Mouse (Mus musculus) stomach, embryonic 14.5 days (tissue): ENCODE data around the gene Tox3. TPM values are rescaled to one million over a fixed set of nuclear protein-coding genes. Genes with fewer than 3 reads are reported as not detected.

Experiments used
- ATAC-seq: fragments of 200-750 bp; cut with Nextera tagmentation; 2 replicates; pipeline ENCODE4 v1.8.0; 2017; ENCODE audit warnings: low read depth, moderate TSS enrichment; ENCODE audit not compliant: insufficient number of reproducible peaks, insufficient read depth, low FRiP score
- H3K27ac ChIP-seq: fragments of 300-500 bp; sonication (generic); 2 replicates; pipeline ENCODE4 v1.5.1; 2014; ENCODE audit warnings: mild to moderate bottlenecking, low read length, moderate library complexity, mixed read lengths
- H3K27me3 ChIP-seq: fragments of 300-500 bp; sonication (generic); 2 replicates; pipeline ENCODE4 v1.6.1; 2014; ENCODE audit warnings: low read length, control low read depth, mixed read lengths; ENCODE audit not compliant: control insufficient read depth, insufficient read depth
- H3K36me3 ChIP-seq: fragments of 300-500 bp; sonication (generic); 2 replicates; pipeline ENCODE4 v1.6.1; 2014; ENCODE audit warnings: mild to moderate bottlenecking, control low read depth, low read length, moderate library complexity, mixed read lengths; ENCODE audit not compliant: control insufficient read depth, insufficient read depth
- H3K4me1 ChIP-seq: fragments of 300-500 bp; sonication (generic); 2 replicates; pipeline ENCODE4 v1.6.1; 2014; ENCODE audit warnings: low read length, control low read depth, mixed read lengths; ENCODE audit not compliant: control insufficient read depth, insufficient read depth
- H3K4me2 ChIP-seq: fragments of 300-500 bp; sonication (generic); replicated peaks from 2 replicates; pipeline ENCODE4 v1.6.1; 2014; ENCODE audit warnings: low read depth, low read length, control low read depth
- H3K4me3 ChIP-seq: fragments of 300-500 bp; sonication (generic); 2 replicates; pipeline ENCODE4 v1.5.1; 2014; ENCODE audit warnings: low read depth, low read length, control low read depth
- H3K9ac ChIP-seq: fragments of 300-500 bp; sonication (generic); replicated peaks from 2 replicates; pipeline ENCODE4 v1.6.1; 2014; ENCODE audit warnings: low read depth, mild to moderate bottlenecking, control low read depth, low read length, moderate library complexity, mixed read lengths
- H3K9me3 ChIP-seq: fragments of 300-500 bp; sonication (generic); 2 replicates; pipeline ENCODE4 v1.6.1; 2016; ENCODE audit warnings: low read depth, low read length, control low read depth; ENCODE audit not compliant: control insufficient read depth
- WGBS: fragments of 180-500 bp; shearing (Covaris S2); extraction: QIAGEN DNeasy Blood & Tissue Kit; methylation state at CpG from one replicate; pipeline ENCODE4 v1.1.7; 2014; 5-methylcytosine and 5-hydroxymethylcytosine counted together
- polyA plus RNA-seq: library from polyadenylated mRNA; unstranded; fragments of >200 nt; fragmentation: Nextera tagmentation; extraction: Ambion mirVana; gene quantifications from 2 replicates; pipeline ENCODE4 v1.2.1, GENCODE M21; 2014

Tox3 gene
- polyA plus RNA-seq, 1 experiment from 2014 or later = 11.2 TPM

GRCm38 (mm10) chr8:90302951-90303350, 45.2 kb downstream of the Tox3 start:
- Histone ChIP-seq H3K27me3 (no peaks in the 10 kb centered on the region), H3K9me3 (peaks cover 4% of the 10 kb centered on the region; the same call in 1 of the 2 replicates), H3K27ac (peak overlapping the region; percentile 85), H3K9ac (no peak overlapping the region), H3K36me3 (no peaks in the 10 kb centered on the region), H3K4me3 (no peak overlapping the region), H3K4me1 (peaks cover 6% of the 10 kb centered on the region), H3K4me2 (peak overlapping the region; percentile 17)
- ATAC-seq = peak; percentile 51; the same call in 1 of the 2 replicates
- WGBS = 33% methylated on average over 12 of the region's 12 CpGs

GRCm38 (mm10) chr8:90302252-90302651, 45.9 kb downstream of the Tox3 start:
- no peak overlapping the region for H3K9ac ChIP-seq
- peaks cover 6% of the 10 kb centered on the region for H3K4me1 ChIP-seq
- H3K4me3 ChIP-seq = no peak overlapping the region
- no peaks in the 10 kb centered on the region for H3K36me3 ChIP-seq
- 28% methylated on average over 5 of the region's 5 CpGs for WGBS
- H3K9me3 ChIP-seq = peaks cover 4% of the 10 kb centered on the region; the same call in 1 of the 2 replicates
- peak overlapping the region; percentile 17 for H3K4me2 ChIP-seq
- peak overlapping the region; percentile 85 for H3K27ac ChIP-seq
- ATAC-seq = peak; percentile 94
- H3K27me3 ChIP-seq = no peaks in the 10 kb centered on the region

GRCm38 (mm10) chr8:90301543-90301942, 46.6 kb downstream of the Tox3 start:
- Histone ChIP-seq H3K4me2 (no peak overlapping the region), H3K9ac (no peak overlapping the region), H3K4me3 (no peak overlapping the region), H3K27ac (peak overlapping the region; percentile 75), H3K9me3 (peaks cover under 1% of the 10 kb centered on the region; the same call in 1 of the 2 replicates), H3K4me1 (peaks cover 6% of the 10 kb centered on the region), H3K36me3 (no peaks in the 10 kb centered on the region), H3K27me3 (no peaks in the 10 kb centered on the region)
- no peak for ATAC-seq
- WGBS = 27% methylated on average over 5 of the region's 5 CpGs

- Histone ChIP-seq H3K4me2 (no peak overlapping the region), H3K9me3 (no peaks in the 10 kb centered on the region), H3K9ac (no peak overlapping the region)
Measured at GRCm38 (mm10) chr8:90300973-90301372, 47.2 kb downstream of the Tox3 start.

GRCm38 (mm10) chr8:90294061-90294460, 54.1 kb downstream of the Tox3 start:
- H3K27ac ChIP-seq = no peak overlapping the region
- no peak overlapping the region for H3K4me2 ChIP-seq
- ATAC-seq = no peak
- no peaks in the 10 kb centered on the region for H3K9me3 ChIP-seq
- no peak overlapping the region for H3K9ac ChIP-seq
- no peaks in the 10 kb centered on the region for H3K27me3 ChIP-seq
- H3K36me3 ChIP-seq = no peaks in the 10 kb centered on the region
- 77% methylated on average over 3 of the region's 3 CpGs for WGBS
- no peaks in the 10 kb centered on the region for H3K4me1 ChIP-seq
- H3K4me3 ChIP-seq = no peak overlapping the region

More at GRCm38 (mm10) chr8:90300973-90301372, 47.2 kb downstream of the Tox3 start:
- Histone ChIP-seq H3K27me3 (no peaks in the 10 kb centered on the region), H3K27ac (no peak overlapping the region; the same call in 1 of the 2 replicates), H3K4me1 (peaks cover 6% of the 10 kb centered on the region), H3K36me3 (no peaks in the 10 kb centered on the region), H3K4me3 (no peak overlapping the region)
- ATAC-seq = no peak
- 24% methylated on average over 2 of the region's 2 CpGs for WGBS

- Histone ChIP-seq H3K4me2 (no peak overlapping the region), H3K27me3 (no peaks in the 10 kb centered on the region), H3K9ac (no peak overlapping the region), H3K36me3 (no peaks in the 10 kb centered on the region), H3K9me3 (no peaks in the 10 kb centered on the region), H3K27ac (no peak overlapping the region), H3K4me3 (no peak overlapping the region), H3K4me1 (no peaks in the 10 kb centered on the region)
- no peak for ATAC-seq
- 82% methylated on average over 6 of the region's 6 CpGs for WGBS
Measured at GRCm38 (mm10) chr8:90290811-90291210, 57.3 kb downstream of the Tox3 start.

- Histone ChIP-seq H3K9me3 (no peaks in the 10 kb centered on the region), H3K27me3 (no peaks in the 10 kb centered on the region), H3K27ac (no peak overlapping the region), H3K4me1 (no peaks in the 10 kb centered on the region), H3K9ac (no peak overlapping the region), H3K4me3 (no peak overlapping the region), H3K36me3 (no peaks in the 10 kb centered on the region), H3K4me2 (no peak overlapping the region)
- 75% methylated on average over 9 of the region's 9 CpGs for WGBS
- no peak for ATAC-seq
Measured at GRCm38 (mm10) chr8:90276722-90277121, 71.4 kb downstream of the Tox3 start.

- Histone ChIP-seq H3K9ac (no peak overlapping the region), H3K27ac (no peak overlapping the region), H3K27me3 (no peaks in the 10 kb centered on the region), H3K9me3 (no peaks in the 10 kb centered on the region), H3K36me3 (no peaks in the 10 kb centered on the region), H3K4me2 (no peak overlapping the region), H3K4me1 (no peaks in the 10 kb centered on the region), H3K4me3 (no peak overlapping the region)
- WGBS = 44% methylated on average over 7 of the region's 7 CpGs
- no peak for ATAC-seq
Measured at GRCm38 (mm10) chr8:90273182-90273581, 75.0 kb downstream of the Tox3 start.

GRCm38 (mm10) chr8:90271920-90272319, 76.2 kb downstream of the Tox3 start:
- no peaks in the 10 kb centered on the region for H3K27me3 ChIP-seq
- no peak for ATAC-seq

More at GRCm38 (mm10) chr8:90271920-90272319, 76.2 kb downstream of the Tox3 start:
- H3K27ac ChIP-seq = no peak overlapping the region
- no peaks in the 10 kb centered on the region for H3K36me3 ChIP-seq
- no peaks in the 10 kb centered on the region for H3K9me3 ChIP-seq
- WGBS = 94% methylated on average over 10 of the region's 10 CpGs
- H3K4me2 ChIP-seq = no peak overlapping the region
- no peaks in the 10 kb centered on the region for H3K4me1 ChIP-seq
- no peak overlapping the region for H3K4me3 ChIP-seq
- H3K9ac ChIP-seq = no peak overlapping the region
